Mouse (Mus musculus) intestine, embryonic 16.5 days (tissue): ENCODE measurements at regions not wholly inside any gene's neighbourhood (a gene's known extent, or its start where the extent isn't known, plus 50 kb on each side); places are given as distances from the start of the nearest gene placed in this dataset.

Source experiments
- ATAC-seq: fragments of 200-750 bp; cut with Nextera tagmentation; 2 replicates; pipeline ENCODE4 v1.8.0; 2017; ENCODE audit warnings: moderate TSS enrichment, moderate library complexity
- H3K27ac ChIP-seq: fragments of 300-500 bp; sonication (generic); 2 replicates; pipeline ENCODE4 v1.5.1; 2014; ENCODE audit warnings: mild to moderate bottlenecking, low read length
- H3K27me3 ChIP-seq: fragments of 300-500 bp; sonication (generic); replicated peaks from 2 replicates; pipeline ENCODE4 v1.6.1; 2014; ENCODE audit warnings: low read length, control low read depth, mixed read lengths; ENCODE audit not compliant: control insufficient read depth, insufficient read depth
- H3K36me3 ChIP-seq: fragments of 300-500 bp; sonication (generic); 2 replicates; pipeline ENCODE4 v1.6.1; 2014; ENCODE audit warnings: low read length, control low read depth; ENCODE audit not compliant: control insufficient read depth, insufficient read depth
- H3K4me1 ChIP-seq: fragments of 300-500 bp; sonication (generic); 2 replicates; pipeline ENCODE4 v1.6.1; 2014; ENCODE audit warnings: low read length, control low read depth, mixed read lengths; ENCODE audit not compliant: control insufficient read depth, insufficient read depth
- H3K4me2 ChIP-seq: fragments of 300-500 bp; sonication (generic); 2 replicates; pipeline ENCODE4 v1.6.1; 2014; ENCODE audit warnings: low read depth, low read length, control low read depth
- H3K4me3 ChIP-seq: fragments of 300-500 bp; sonication (generic); 2 replicates; pipeline ENCODE4 v1.5.1; 2014; ENCODE audit warnings: mild to moderate bottlenecking, low read length
- H3K9ac ChIP-seq: fragments of 300-500 bp; sonication (generic); 2 replicates; pipeline ENCODE4 v1.6.1; 2014; ENCODE audit warnings: low read depth, low read length
- H3K9me3 ChIP-seq: fragments of 300-500 bp; sonication (generic); 2 replicates; pipeline ENCODE4 v1.6.1; 2016; ENCODE audit warnings: low read length, control low read depth; ENCODE audit not compliant: control insufficient read depth
- WGBS: fragments of 180-500 bp; shearing (Covaris S2); extraction: QIAGEN DNeasy Blood & Tissue Kit; methylation state at CpG from one replicate; pipeline ENCODE4 v1.1.7; 2014; 5-methylcytosine and 5-hydroxymethylcytosine counted together

- Histone ChIP-seq H3K27me3 (no peaks in the 10 kb centered on the region), H3K27ac (no peak overlapping the region), H3K36me3 (no peaks in the 10 kb centered on the region), H3K9me3 (no peaks in the 10 kb centered on the region), H3K4me2 (no peak overlapping the region), H3K9ac (no peak overlapping the region), H3K4me1 (no peaks in the 10 kb centered on the region), H3K4me3 (no peak overlapping the region)
- no peak for ATAC-seq
- WGBS = 67% methylated on average over 3 of the region's 3 CpGs
Observed at GRCm38 (mm10) chr4:105879891-105880290, 90.2 kb downstream of the Gm12728 start.

- WGBS = 35% methylated on average over 3 of the region's 3 CpGs
- Histone ChIP-seq H3K4me1 (no peaks in the 10 kb centered on the region), H3K36me3 (no peaks in the 10 kb centered on the region), H3K9ac (no peak overlapping the region), H3K4me3 (no peak overlapping the region), H3K4me2 (no peak overlapping the region), H3K27ac (no peak overlapping the region), H3K27me3 (no peaks in the 10 kb centered on the region), H3K9me3 (no peaks in the 10 kb centered on the region)
- no peak for ATAC-seq
Observed at GRCm38 (mm10) chr4:105884791-105885190, 95.1 kb downstream of the Gm12728 start.

GRCm38 (mm10) chr4:105891438-105891837, 101.8 kb downstream of the Gm12728 start:
- no peak for ATAC-seq
- Histone ChIP-seq H3K27ac (no peak overlapping the region), H3K4me2 (no peak overlapping the region), H3K36me3 (no peaks in the 10 kb centered on the region), H3K9ac (no peak overlapping the region), H3K4me3 (no peak overlapping the region), H3K27me3 (no peaks in the 10 kb centered on the region), H3K9me3 (no peaks in the 10 kb centered on the region), H3K4me1 (no peaks in the 10 kb centered on the region)
- 85% methylated on average over 4 of the region's 4 CpGs for WGBS

- H3K9me3 ChIP-seq = no peaks in the 10 kb centered on the region
- WGBS = 45% methylated on average over 2 of the region's 2 CpGs
- no peaks in the 10 kb centered on the region for H3K4me1 ChIP-seq
- H3K4me3 ChIP-seq = no peak overlapping the region
- H3K27ac ChIP-seq = no peak overlapping the region
- no peak overlapping the region for H3K4me2 ChIP-seq
- H3K9ac ChIP-seq = no peak overlapping the region
- H3K27me3 ChIP-seq = no peaks in the 10 kb centered on the region
- no peaks in the 10 kb centered on the region for H3K36me3 ChIP-seq
- no peak for ATAC-seq
Observed at GRCm38 (mm10) chr4:105892065-105892464, 102.4 kb downstream of the Gm12728 start.

GRCm38 (mm10) chr4:105895116-105895515, 105.4 kb downstream of the Gm12728 start:
- 51% methylated on average over 2 of the region's 2 CpGs for WGBS
- no peaks in the 10 kb centered on the region for H3K27me3 ChIP-seq
- no peaks in the 10 kb centered on the region for H3K36me3 ChIP-seq
- H3K9me3 ChIP-seq = no peaks in the 10 kb centered on the region
- H3K4me1 ChIP-seq = no peaks in the 10 kb centered on the region
- no peak overlapping the region for H3K27ac ChIP-seq
- no peak overlapping the region for H3K4me2 ChIP-seq
- no peak overlapping the region for H3K4me3 ChIP-seq
- no peak for ATAC-seq
- H3K9ac ChIP-seq = no peak overlapping the region

- Histone ChIP-seq H3K4me2 (no peak overlapping the region), H3K4me3 (no peak overlapping the region), H3K4me1 (no peaks in the 10 kb centered on the region), H3K27ac (no peak overlapping the region), H3K27me3 (no peaks in the 10 kb centered on the region), H3K9ac (no peak overlapping the region), H3K9me3 (no peaks in the 10 kb centered on the region), H3K36me3 (no peaks in the 10 kb centered on the region)
- 92% methylated on average over 5 of the region's 5 CpGs for WGBS
- no peak for ATAC-seq
Observed at GRCm38 (mm10) chr4:105898054-105898847, 108.6 kb downstream of the Gm12728 start.

GRCm38 (mm10) chr4:105904896-105905295, 115.2 kb downstream of the Gm12728 start:
- Histone ChIP-seq H3K36me3 (no peaks in the 10 kb centered on the region), H3K4me3 (no peak overlapping the region), H3K4me2 (no peak overlapping the region), H3K4me1 (no peaks in the 10 kb centered on the region), H3K9me3 (no peaks in the 10 kb centered on the region), H3K27ac (no peak overlapping the region), H3K27me3 (no peaks in the 10 kb centered on the region), H3K9ac (no peak overlapping the region)
- WGBS = 60% methylated on average over 8 of the region's 8 CpGs
- no peak for ATAC-seq

- no peaks in the 10 kb centered on the region for H3K27me3 ChIP-seq
- no peak overlapping the region for H3K27ac ChIP-seq
- no peak overlapping the region for H3K9ac ChIP-seq
- H3K9me3 ChIP-seq = no peaks in the 10 kb centered on the region
- no peak overlapping the region for H3K4me3 ChIP-seq
- no peaks in the 10 kb centered on the region for H3K36me3 ChIP-seq
- 83% methylated on average over 4 of the region's 4 CpGs for WGBS
- no peak for ATAC-seq
- no peak overlapping the region for H3K4me2 ChIP-seq
- 0 out of 2 replicates have a peak, but pooled peaks cover 2% of the 10 kb centered on the region for H3K4me1 ChIP-seq
Observed at GRCm38 (mm10) chr4:105906411-105906810, 116.7 kb downstream of the Gm12728 start.

- 77% methylated on average over 7 of the region's 7 CpGs for WGBS
- Histone ChIP-seq H3K27me3 (no peaks in the 10 kb centered on the region), H3K9me3 (no peaks in the 10 kb centered on the region), H3K4me2 (no peak overlapping the region), H3K9ac (no peak overlapping the region), H3K27ac (no peak overlapping the region), H3K36me3 (no peaks in the 10 kb centered on the region), H3K4me1 (0 out of 2 replicates have a peak, but pooled peaks cover 2% of the 10 kb centered on the region), H3K4me3 (no peak overlapping the region)
- ATAC-seq = no peak
Observed at GRCm38 (mm10) chr4:105907611-105908010, 117.9 kb downstream of the Gm12728 start.

GRCm38 (mm10) chr4:105908281-105908680, 118.6 kb downstream of the Gm12728 start:
- no peak overlapping the region for H3K27ac ChIP-seq
- H3K9me3 ChIP-seq = no peaks in the 10 kb centered on the region
- no peaks in the 10 kb centered on the region for H3K36me3 ChIP-seq
- H3K9ac ChIP-seq = no peak overlapping the region
- no peak overlapping the region for H3K4me2 ChIP-seq
- no peak overlapping the region for H3K4me3 ChIP-seq
- H3K4me1 ChIP-seq = 0 out of 2 replicates have a peak, but pooled peaks cover 2% of the 10 kb centered on the region
- H3K27me3 ChIP-seq = no peaks in the 10 kb centered on the region
- no peak for ATAC-seq
